Mouse (Mus musculus) limb, embryonic 10.5 days (tissue): ENCODE measurements around the gene Ppfibp2. TPM values are rescaled to one million over a fixed set of nuclear protein-coding genes. Genes with fewer than 3 reads are reported as not detected.
A peak's percentile ranks its signal among the peaks of the same experiment; 100 is the strongest.

ENCODE experiments used
- DNase-seq: peaks from one replicate; pipeline ENCODE4 v3.0.0-alpha.2; 2017; ENCODE audit warnings: low spot score
- H3K27ac ChIP-seq: fragments of 300-500 bp; sonication (generic); 2 replicates; pipeline ENCODE4 v1.5.1; 2016; ENCODE audit warnings: mild to moderate bottlenecking
- H3K27me3 ChIP-seq: fragments of 300-500 bp; sonication (generic); 2 replicates; pipeline ENCODE4 v1.6.1; 2016; ENCODE audit warnings: low read depth, mild to moderate bottlenecking; ENCODE audit not compliant: poor library complexity, severe bottlenecking
- H3K36me3 ChIP-seq: fragments of 300-500 bp; sonication (generic); 2 replicates; pipeline ENCODE4 v1.6.1; 2016; ENCODE audit warnings: mild to moderate bottlenecking, moderate library complexity
- H3K4me1 ChIP-seq: fragments of 300-500 bp; sonication (generic); 2 replicates; pipeline ENCODE4 v1.6.1; 2016
- H3K4me3 ChIP-seq: fragments of 300-500 bp; sonication (generic); 2 replicates; pipeline ENCODE4 v1.5.1; 2016; ENCODE audit warnings: mild to moderate bottlenecking, moderate library complexity
- H3K9me3 ChIP-seq: fragments of 300-500 bp; sonication (generic); replicated peaks from 2 replicates; pipeline ENCODE4 v1.6.1; 2016; ENCODE audit warnings: mild to moderate bottlenecking
- WGBS: fragments of 180-500 bp; shearing (Covaris S2); methylation state at CpG from one replicate; pipeline ENCODE4 v1.1.7; 2016; 5-methylcytosine and 5-hydroxymethylcytosine counted together
- polyA plus RNA-seq: library from polyadenylated mRNA; unstranded; fragments of >200 nt; fragmentation: Nextera tagmentation; extraction: Ambion mirVana; gene quantifications from 2 replicates; pipeline ENCODE4 v1.2.1, GENCODE M21; 2016

Gene Ppfibp2
- polyA plus RNA-seq, 1 experiment from 2014 or later, result 24.9 TPM

GRCm38 (mm10) chr7:107699926-107700325 is 104.9 kb downstream of the Ppfibp2 start:
- Histone ChIP-seq H3K9me3 (no peaks in the 10 kb centered on the region), H3K36me3 (peaks cover 55% of the 10 kb centered on the region), H3K4me3 (no peak overlapping the region), H3K4me1 (peaks cover 25% of the 10 kb centered on the region), H3K27ac (no peak overlapping the region), H3K27me3 (no peaks in the 10 kb centered on the region)
- no peak for DNase-seq
- 79% methylated on average over 1 of the region's 1 CpGs for WGBS

GRCm38 (mm10) chr7:107700646-107701045 is 105.6 kb downstream of the Ppfibp2 start:
- Histone ChIP-seq H3K36me3 (peaks cover 62% of the 10 kb centered on the region), H3K9me3 (no peaks in the 10 kb centered on the region), H3K4me3 (no peak overlapping the region), H3K4me1 (peaks cover 25% of the 10 kb centered on the region), H3K27ac (no peak overlapping the region), H3K27me3 (no peaks in the 10 kb centered on the region)
- 90% methylated on average over 5 of the region's 5 CpGs for WGBS
- DNase-seq, result no peak

- Histone ChIP-seq H3K27me3 (no peaks in the 10 kb centered on the region), H3K9me3 (no peaks in the 10 kb centered on the region), H3K4me1 (peaks cover 23% of the 10 kb centered on the region), H3K4me3 (no peak overlapping the region), H3K27ac (peak overlapping the region; percentile 1), H3K36me3 (peaks cover 65% of the 10 kb centered on the region)
- WGBS, result 45% methylated on average over 13 of the region's 13 CpGs
- no peak for DNase-seq
Observed at GRCm38 (mm10) chr7:107702461-107703380, 107.7 kb downstream of the Ppfibp2 start.

- WGBS, result 90% methylated on average over 5 of the region's 5 CpGs
- H3K27ac ChIP-seq, result no peak overlapping the region
- H3K27me3 ChIP-seq, result no peaks in the 10 kb centered on the region
- no peaks in the 10 kb centered on the region for H3K9me3 ChIP-seq
- no peak for DNase-seq
- H3K4me3 ChIP-seq, result no peak overlapping the region
- peaks cover 37% of the 10 kb centered on the region for H3K36me3 ChIP-seq
- H3K4me1 ChIP-seq, result peaks cover 55% of the 10 kb centered on the region
Observed at GRCm38 (mm10) chr7:107705941-107706340, 110.9 kb downstream of the Ppfibp2 start.

GRCm38 (mm10) chr7:107707650-107708049 is 112.6 kb downstream of the Ppfibp2 start:
- Histone ChIP-seq H3K4me3 (no peak overlapping the region), H3K9me3 (no peaks in the 10 kb centered on the region), H3K27ac (peak overlapping the region; percentile 77), H3K27me3 (no peaks in the 10 kb centered on the region), H3K36me3 (peaks cover 37% of the 10 kb centered on the region), H3K4me1 (peaks cover 54% of the 10 kb centered on the region)
- WGBS, result 79% methylated on average over 9 of the region's 9 CpGs
- DNase-seq, result no peak

DNA sequence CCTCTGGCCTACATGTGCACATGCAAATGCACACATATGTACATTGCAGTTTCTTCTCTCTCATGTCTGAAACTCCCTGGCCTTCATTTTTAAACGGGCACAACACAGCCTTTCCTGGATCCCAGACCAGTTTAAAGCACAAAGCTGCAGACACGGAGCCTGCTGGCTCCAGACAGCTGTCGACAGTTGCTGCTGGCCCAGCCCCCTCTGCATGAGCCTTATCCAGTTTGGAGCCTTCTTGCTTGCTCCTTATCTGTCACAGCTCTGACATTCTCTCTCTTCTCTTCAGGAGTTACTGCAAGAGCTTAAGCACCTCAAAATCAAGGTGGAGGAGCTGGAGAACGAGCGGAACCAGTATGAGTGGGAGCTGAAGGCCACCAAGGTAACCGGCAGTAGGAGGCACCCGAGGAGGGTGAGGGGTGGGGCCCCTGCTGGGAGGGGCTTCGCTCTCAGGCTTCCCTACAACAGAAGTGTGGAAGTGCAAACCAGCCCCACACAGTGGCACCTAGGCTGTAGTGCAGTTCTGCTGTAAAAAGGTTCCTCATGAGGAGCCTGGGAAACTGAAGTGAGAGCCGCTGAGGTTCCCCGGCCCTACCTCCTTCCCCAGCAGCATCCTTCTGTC is 113.6 kb downstream of the Ppfibp2 start:
- Histone ChIP-seq H3K36me3 (peaks cover 46% of the 10 kb centered on the region), H3K27me3 (no peaks in the 10 kb centered on the region), H3K4me1 (peaks cover 46% of the 10 kb centered on the region), H3K4me3 (peak overlapping the region; percentile 28), H3K27ac (peak overlapping the region; percentile 77), H3K9me3 (no peaks in the 10 kb centered on the region)
- peak; percentile 81 for DNase-seq
- WGBS, result 3% methylated on average over 10 of the region's 10 CpGs

- H3K36me3 ChIP-seq, result peaks cover 48% of the 10 kb centered on the region
- no peaks in the 10 kb centered on the region for H3K27me3 ChIP-seq
- no peak overlapping the region for H3K4me3 ChIP-seq
- 68% methylated on average over 6 of the region's 6 CpGs for WGBS
- peaks cover 40% of the 10 kb centered on the region for H3K4me1 ChIP-seq
- no peak overlapping the region for H3K27ac ChIP-seq
- no peaks in the 10 kb centered on the region for H3K9me3 ChIP-seq
- DNase-seq, result no peak
Observed at GRCm38 (mm10) chr7:107712743-107713142, 117.7 kb downstream of the Ppfibp2 start.

DNA sequence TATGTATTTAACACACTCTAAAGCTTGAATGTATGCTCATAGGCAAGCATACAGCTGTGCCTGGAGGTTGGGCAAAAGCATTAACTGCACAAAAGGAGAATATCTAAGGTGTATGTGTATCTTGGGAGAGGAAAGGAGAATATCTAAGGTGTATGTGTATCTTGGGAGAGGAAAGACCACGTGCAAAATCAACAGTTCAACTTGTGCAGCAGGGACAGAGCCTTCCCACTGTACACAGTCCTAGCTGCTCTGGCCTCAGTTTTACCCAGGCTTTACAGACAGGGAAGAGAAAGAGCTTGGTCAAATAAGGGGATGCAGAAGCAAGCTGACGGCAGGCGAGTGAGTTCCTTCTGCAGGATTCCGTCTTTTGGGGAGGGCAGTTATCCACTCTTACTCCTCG is 119.1 kb downstream of the Ppfibp2 start:
- 85% methylated on average over 5 of the region's 5 CpGs for WGBS
- Histone ChIP-seq H3K36me3 (peaks cover 61% of the 10 kb centered on the region), H3K27ac (no peak overlapping the region), H3K4me1 (peaks cover 26% of the 10 kb centered on the region), H3K9me3 (no peaks in the 10 kb centered on the region), H3K4me3 (no peak overlapping the region), H3K27me3 (no peaks in the 10 kb centered on the region)
- no peak for DNase-seq

- Histone ChIP-seq H3K27me3 (no peaks in the 10 kb centered on the region), H3K36me3 (peaks cover 94% of the 10 kb centered on the region), H3K9me3 (no peaks in the 10 kb centered on the region), H3K4me3 (no peak overlapping the region), H3K27ac (no peak overlapping the region), H3K4me1 (no peaks in the 10 kb centered on the region)
- WGBS, result 90% methylated on average over 1 of the region's 1 CpGs
- DNase-seq, result no peak
Observed at GRCm38 (mm10) chr7:107720771-107721170, 125.8 kb downstream of the Ppfibp2 start.

- Histone ChIP-seq H3K4me3 (no peak overlapping the region), H3K27me3 (no peaks in the 10 kb centered on the region), H3K36me3 (peaks cover 99% of the 10 kb centered on the region), H3K9me3 (no peaks in the 10 kb centered on the region), H3K4me1 (no peaks in the 10 kb centered on the region), H3K27ac (no peak overlapping the region)
- DNase-seq, result no peak
- 98% methylated on average over 4 of the region's 4 CpGs for WGBS
Observed at GRCm38 (mm10) chr7:107722536-107722935, 127.5 kb downstream of the Ppfibp2 start.

DNA sequence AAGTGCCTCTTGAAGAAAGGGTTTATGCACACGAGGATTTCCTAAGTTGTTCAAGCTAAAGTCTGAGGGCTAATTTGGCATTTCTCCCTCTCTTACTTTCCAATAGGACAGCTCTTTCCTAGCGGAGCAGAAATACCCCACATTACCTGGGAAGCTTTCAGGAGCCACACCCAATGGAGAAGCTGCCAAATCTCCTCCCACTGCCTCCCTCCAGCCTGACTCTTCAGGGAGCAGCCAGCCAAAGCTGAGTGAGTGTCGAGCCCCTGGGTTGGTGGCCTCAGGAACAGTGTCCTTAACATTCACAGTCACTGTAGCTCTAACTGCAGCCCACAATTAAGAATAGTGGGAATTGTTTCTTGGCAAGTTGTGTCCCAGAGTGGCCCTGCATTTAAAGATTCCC is 132.5 kb downstream of the Ppfibp2 start:
- Histone ChIP-seq H3K9me3 (no peaks in the 10 kb centered on the region), H3K4me3 (no peak overlapping the region), H3K36me3 (peaks cover 99% of the 10 kb centered on the region), H3K4me1 (no peaks in the 10 kb centered on the region), H3K27me3 (no peaks in the 10 kb centered on the region), H3K27ac (no peak overlapping the region)
- 63% methylated on average over 3 of the region's 3 CpGs for WGBS
- no peak for DNase-seq

GRCm38 (mm10) chr7:107730587-107730986 is 135.6 kb downstream of the Ppfibp2 start:
- Histone ChIP-seq H3K4me3 (no peak overlapping the region), H3K27me3 (no peaks in the 10 kb centered on the region), H3K36me3 (peaks cover 82% of the 10 kb centered on the region), H3K27ac (no peak overlapping the region), H3K9me3 (no peaks in the 10 kb centered on the region), H3K4me1 (no peaks in the 10 kb centered on the region)
- DNase-seq, result no peak
- WGBS, result 88% methylated on average over 10 of the region's 10 CpGs

- 79% methylated on average over 2 of the region's 2 CpGs for WGBS
- H3K9me3 ChIP-seq, result no peaks in the 10 kb centered on the region
- no peak overlapping the region for H3K27ac ChIP-seq
- no peaks in the 10 kb centered on the region for H3K27me3 ChIP-seq
- peaks cover 64% of the 10 kb centered on the region for H3K36me3 ChIP-seq
- H3K4me3 ChIP-seq, result no peak overlapping the region
- H3K4me1 ChIP-seq, result no peaks in the 10 kb centered on the region
- no peak for DNase-seq
Observed at GRCm38 (mm10) chr7:107733162-107733561, 138.2 kb downstream of the Ppfibp2 start.
